Mouse (Mus musculus) small intestine, adult 2 months (tissue): Measurements from ENCODE around the gene Slc45a1.

ENCODE experiments used
- CTCF ChIP-seq: fragments of 200-500 bp; IDR thresholded peaks from 2 replicates; pipeline ENCODE4 v1.5.1; 2012; ENCODE audit warnings: low read depth, mild to moderate bottlenecking, control low read depth, inconsistent platforms, low read length, moderate library complexity, mixed read lengths; ENCODE audit not compliant: insufficient replicate concordance, insufficient read length; ENCODE audit errors: extremely low read depth
- POLR2A ChIP-seq: fragments of 200-500 bp; IDR thresholded peaks from 2 replicates; pipeline ENCODE4 v1.6.1; 2012; ENCODE audit warnings: low read depth, mild to moderate bottlenecking, control low read depth, inconsistent platforms, low read length, moderate library complexity

DNA sequence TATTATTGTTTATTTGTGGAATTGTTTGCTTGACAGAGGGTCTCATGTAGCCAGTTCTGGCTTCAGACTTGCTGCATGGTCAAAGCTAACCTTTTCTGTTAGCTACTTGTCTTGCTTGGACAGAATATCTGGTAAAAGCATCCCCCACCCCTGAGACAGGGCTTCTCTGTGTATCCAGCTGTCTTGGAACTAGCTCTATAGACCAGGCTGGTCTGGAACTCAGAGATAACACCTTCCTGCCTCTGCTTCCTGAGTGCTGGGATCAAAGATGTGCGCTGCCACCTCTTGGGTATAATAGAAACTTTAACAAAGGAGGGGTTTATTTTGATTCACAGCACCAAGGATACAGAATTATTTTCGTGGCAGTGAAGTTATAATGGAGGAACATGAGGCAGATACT is 66.2 kb downstream of the Slc45a1 start:
- TF ChIP-seq CTCF (no peak), POLR2A (no peak)
